Mouse (Mus musculus): ENCODE results near the gene Plekhg4.

Plekhg4 gene

DNA sequence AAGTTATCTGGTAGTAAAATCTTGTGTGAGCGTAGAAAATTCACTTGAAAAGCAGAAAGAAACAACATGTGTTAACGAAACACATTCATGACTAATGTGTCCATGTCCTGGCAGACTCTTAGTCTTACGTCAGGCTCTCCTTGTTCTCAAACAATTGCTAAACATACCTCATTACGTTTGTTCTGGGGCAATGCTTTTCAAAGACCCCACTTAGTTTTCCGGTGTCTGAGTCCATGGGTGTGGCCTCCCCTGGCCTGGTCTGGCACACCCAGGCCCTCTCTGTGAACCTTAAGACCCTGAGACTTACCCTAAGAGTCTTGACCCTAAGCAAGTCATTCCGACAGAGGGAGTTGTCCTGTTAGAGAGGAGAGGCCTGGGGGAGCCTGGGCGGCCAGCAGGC, 20.8 kb downstream of the Plekhg4 start:
- ATAC-seq (ENCODE audit: insufficient number of reproducible peaks, low FRiP score, low TSS enrichment), result no peak

DNA sequence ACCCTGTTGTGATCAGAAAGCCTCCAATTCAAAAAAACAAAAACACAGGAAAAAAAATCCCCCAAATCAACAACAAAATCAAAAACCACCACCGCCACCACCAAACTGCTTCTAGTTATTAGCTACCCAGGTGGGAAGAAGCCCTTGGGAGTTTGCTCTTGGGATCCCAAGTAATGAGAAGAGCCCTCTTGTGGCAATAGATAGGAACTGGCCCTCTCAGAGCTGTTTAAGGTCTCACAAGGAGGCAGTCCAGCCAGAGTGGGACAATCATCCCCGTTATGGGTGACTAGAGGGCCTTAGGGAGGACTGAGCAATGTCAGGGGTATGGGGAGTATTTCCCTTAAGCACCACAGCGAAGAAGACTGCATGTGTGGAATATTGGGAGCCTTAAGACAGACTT, 24.7 kb downstream of the Plekhg4 start:
- ATAC-seq (ENCODE audit: insufficient number of reproducible peaks, low FRiP score, low TSS enrichment), result peak; percentile 61

DNA sequence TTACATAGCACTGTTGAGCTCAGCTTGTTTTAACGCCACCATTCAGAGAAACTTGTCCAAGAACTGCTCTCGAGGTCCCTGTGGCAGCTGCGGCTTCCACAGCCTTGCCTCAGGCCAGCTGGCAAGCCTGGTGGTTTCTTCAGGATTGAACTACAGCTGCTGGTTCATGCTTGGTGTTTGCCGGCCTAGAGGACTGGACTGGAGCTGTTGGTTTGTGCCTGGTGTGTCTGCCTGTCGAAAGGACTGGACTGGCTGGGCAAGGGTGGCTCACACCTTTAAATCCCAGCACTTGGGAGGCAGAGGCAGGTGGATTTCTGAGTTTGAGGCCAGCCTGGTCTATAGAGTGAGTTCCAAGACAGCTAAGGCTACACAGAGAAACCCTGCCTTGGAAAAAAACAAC, 26.9 kb downstream of the Plekhg4 start:
- ATAC-seq (ENCODE audit: insufficient number of reproducible peaks, low FRiP score, low TSS enrichment), result no peak

DNA sequence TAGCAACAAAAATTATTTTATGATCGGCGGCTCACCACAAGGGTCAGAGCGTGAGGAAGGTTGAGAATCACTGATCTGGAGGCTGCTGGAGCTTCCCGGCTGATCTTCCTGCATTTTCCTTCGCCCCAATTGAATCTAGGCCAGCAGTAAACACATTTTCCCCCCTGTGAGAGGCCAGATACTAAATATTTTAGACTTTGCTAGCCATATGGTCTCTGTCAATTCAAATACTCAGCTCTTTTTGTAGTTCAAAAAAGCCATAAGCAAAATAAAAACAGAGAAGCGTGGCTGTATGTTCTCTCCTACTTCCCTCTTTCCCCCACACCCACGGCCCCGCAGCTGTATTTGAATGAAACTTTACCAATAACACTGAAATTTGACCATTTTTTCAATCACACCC, 30.4 kb downstream of the Plekhg4 start:
- peak; percentile 45; the same call in 1 of the 2 replicates for ATAC-seq (ENCODE audit: insufficient number of reproducible peaks, low FRiP score, low TSS enrichment)

DNA sequence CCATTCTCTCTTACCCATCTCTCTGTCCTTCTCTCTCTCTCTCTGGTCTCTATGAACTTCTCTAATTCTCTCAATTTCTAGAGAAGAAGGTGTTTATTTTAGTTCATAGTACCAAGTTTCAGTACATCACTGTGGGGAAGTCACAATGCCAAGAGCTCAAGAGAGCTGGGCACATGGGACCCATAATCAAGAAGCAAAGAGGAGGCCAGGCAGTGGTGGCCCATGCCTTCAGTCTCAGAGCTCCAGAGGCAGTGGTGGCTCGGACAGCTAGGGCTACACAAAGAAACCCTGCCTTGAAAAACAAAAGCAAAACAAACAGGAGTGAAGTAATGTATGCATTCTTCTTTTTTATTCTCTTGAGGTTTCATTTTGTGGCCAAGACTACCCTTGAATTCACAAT, 31.4 kb downstream of the Plekhg4 start:
- no peak for ATAC-seq (ENCODE audit: insufficient number of reproducible peaks, low FRiP score, low TSS enrichment)

DNA sequence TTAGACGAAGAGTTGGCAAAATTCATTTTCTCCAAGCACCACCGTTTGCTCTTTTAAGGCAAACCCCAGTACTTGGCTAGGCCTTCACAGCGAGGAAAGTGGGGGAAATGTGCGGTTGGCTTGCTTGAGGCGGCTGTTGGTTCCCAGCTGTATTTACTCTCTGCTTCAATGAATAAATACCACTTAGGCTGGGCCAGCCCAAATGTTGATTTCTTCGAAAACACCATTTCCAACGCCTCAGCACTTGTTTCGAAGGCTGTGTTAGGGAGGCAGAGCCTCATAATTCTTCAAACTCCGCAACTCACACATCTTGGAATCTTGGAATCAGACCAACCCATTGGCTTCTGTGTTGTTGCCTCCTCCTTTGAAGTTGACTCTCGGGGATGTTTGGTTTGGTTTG, 33.3 kb downstream of the Plekhg4 start:
- ATAC-seq (ENCODE audit: insufficient number of reproducible peaks, low FRiP score, low TSS enrichment), result no peak

DNA sequence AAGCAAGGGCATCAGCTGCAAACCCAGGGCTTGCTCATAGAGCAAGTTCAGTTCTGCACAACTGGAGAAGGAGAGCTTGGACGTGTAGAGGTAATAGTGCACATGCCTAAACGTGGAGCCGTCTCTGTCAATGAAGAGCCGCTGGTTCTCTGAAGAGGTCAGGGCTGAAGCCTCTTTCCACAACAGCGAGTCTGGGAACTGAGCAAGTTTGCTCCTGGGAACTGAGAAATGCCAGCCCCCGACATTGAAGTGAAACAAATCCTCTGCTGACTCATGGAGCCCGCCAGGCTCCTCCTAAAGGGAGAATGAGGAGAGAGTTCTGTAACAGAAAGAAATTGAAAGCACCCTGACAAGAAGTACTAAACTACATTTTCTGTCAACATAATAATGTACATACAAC, 35.3 kb downstream of the Plekhg4 start:
- ATAC-seq (ENCODE audit: insufficient number of reproducible peaks, low FRiP score, low TSS enrichment), result no peak

DNA sequence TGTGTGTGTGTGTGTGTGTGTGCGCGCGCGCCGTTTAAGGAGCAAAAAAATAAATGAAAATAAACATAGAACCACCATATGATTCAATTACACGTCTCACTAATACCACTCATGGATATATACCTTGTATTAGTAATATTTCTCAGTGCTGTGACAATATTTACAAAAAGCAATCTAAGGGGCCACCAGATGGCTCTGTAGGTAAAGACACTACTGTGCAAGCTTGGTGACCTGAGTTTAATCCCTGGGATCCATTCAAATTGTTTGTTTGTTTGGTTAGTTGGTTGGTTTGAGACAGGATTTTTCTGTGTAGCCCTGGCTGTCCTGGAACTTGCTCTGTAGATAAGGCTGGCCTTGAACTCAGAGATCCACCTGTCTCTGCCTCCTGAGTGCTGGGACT, 36.9 kb downstream of the Plekhg4 start:
- ATAC-seq (ENCODE audit: insufficient number of reproducible peaks, low FRiP score, low TSS enrichment), result no peak

DNA sequence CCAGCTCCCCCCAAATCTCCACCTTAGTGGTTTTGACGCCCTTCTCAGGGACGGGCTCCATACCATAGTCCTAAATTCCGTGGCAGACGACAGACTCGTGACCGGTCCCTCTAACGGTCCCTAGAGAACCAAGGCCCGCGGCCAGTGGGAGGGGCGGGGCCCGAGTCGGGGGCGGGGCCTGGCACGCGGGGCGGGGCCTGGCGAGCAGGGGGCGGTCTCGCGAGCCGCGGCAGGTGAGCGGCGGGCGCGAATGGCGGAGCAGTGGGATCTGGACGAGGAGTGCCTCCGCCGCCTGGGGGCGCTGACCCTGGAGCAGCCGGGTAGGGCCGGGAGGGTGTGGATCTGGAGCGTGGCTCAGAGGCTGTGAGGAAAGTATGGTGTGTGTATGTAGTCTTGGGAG, 40.3 kb downstream of the Plekhg4 start, which contains the start of the genes Kctd19 and Lrrc36:
Gene Kctd19 (minus strand): TSS at position 112 of the 400 bp plus-strand sequence.
Gene Lrrc36 (plus strand): TSS at position 181 of the 400 bp plus-strand sequence.
- peak; percentile 56; the same call in 1 of the 2 replicates for ATAC-seq (ENCODE audit: insufficient number of reproducible peaks, low FRiP score, low TSS enrichment)

DNA sequence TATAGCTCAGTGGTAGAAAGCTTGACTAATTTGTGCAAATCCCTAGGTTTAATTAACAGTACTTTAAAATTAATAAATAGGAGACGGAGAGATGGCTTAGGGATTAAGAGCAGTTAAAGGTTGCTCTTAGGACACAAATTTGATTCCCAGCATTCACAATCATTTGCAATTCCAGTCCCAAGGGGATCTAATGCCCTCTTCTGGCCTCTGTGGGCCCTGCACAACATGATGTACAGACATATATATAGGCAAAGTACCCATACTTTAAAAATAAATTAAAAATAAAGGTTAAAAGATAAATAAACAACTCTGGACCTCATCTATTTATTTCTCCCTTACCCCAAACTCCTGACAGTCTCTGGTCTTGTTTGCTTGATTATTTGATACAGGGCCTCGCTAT, 45.9 kb downstream of the Plekhg4 start:
- no peak for ATAC-seq (ENCODE audit: insufficient number of reproducible peaks, low FRiP score, low TSS enrichment)

DNA sequence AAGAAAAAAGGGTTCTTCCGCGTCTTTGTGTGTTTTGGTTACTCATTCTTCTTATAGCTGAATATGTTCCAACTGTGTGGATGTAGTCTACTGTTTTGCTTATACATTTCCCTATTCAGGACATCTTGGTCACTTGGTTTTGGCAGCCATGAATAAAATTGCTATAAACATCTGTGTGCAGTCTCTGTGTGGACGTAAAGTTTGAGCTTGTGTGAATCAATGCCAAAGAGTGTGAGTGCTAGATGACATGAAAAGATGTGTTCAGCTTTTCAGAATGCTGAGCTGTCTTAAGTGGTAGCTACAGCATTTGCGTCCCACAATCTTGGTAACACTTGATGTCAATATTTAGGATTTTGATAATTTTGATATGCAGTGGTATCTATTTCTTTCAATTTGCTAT, 46.7 kb downstream of the Plekhg4 start:
- ATAC-seq (ENCODE audit: insufficient number of reproducible peaks, low FRiP score, low TSS enrichment), result no peak

DNA sequence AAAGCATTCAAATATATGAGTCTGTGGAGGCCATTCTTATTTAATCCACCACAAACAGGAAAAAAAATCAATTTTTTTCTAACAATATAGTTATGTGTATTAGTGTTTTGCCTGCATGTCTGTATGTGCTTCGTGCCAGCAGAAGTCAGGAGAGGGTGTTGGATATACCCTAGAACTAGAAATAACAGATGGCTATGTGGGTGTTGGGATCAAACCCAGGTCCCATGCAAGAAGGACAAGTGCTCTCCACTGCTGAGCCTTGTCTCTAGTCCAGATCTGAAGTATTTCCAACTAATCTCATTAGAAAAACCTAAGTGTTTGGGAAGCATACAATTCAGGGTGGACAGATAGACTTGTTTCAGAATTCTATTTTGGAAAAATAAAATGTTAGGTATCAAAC, 48.9 kb downstream of the Plekhg4 start:
- ATAC-seq (ENCODE audit: insufficient number of reproducible peaks, low FRiP score, low TSS enrichment), result peak; percentile 92; the same call in 1 of the 2 replicates

DNA sequence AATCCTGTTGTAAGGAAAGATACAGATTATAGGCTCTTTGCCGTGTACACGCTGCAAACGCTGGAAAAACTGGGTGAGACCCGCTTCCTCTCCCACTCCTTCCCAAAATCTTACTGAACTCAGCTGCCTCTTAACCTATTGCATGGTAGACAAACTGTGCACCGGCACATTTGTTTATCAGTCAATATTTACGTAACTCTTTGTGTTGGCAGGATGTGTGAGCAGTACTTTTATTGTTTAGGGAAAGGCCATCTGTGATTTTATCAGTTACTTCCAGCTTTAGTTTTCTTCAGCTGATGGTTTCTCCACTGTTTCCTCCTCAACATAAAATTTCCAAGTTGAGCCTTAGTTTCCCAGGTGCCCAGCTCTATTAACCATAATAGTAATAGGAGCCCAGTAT, 53.8 kb downstream of the Plekhg4 start:
- ATAC-seq (ENCODE audit: insufficient number of reproducible peaks, low FRiP score, low TSS enrichment), result no peak

DNA sequence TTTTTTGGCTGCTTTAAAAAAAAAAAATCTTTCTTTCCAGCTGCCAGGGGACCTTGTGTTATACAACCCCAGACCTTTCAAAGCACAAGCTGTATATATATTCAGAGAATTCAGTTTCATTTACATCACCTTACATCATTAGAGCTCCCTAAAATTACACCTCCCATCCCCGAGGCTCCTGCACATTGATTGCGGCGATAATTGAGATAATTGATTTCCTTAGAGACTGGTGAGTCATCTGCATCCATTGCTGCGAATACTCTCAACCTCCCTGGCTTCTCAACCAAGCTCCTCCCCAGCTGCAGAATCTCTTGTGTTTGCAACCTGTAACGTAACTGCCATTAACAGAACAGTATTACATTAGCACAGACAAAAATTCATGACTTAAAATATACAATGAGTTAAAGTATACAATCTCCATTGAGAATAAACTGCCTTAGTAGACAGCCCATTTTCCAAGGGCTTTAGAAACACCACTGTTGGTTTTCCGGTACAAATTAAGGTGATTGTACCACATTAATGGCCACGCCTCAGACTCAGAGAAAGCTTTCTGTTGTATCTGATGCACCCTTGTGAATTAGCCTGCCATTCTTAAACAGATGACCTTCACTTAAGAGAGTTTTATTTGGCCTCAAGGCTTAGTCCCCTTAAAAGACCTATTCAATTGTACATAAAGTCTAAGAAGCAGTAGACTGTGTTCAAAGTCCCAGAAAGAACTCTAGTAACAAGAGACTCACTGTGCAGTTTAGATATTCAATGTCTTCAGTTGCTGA, 58.9 kb downstream of the Plekhg4 start:
- ATAC-seq (ENCODE audit: insufficient number of reproducible peaks, low FRiP score, low TSS enrichment), result no peak
